Mouse (Mus musculus): ENCODE data around the gene Dlgap1. TPM values are rescaled to one million over a fixed set of nuclear protein-coding genes. Genes with fewer than 3 reads are reported as not detected.

The Dlgap1 gene
- polyA plus RNA-seq, 1 experiment from 2014 or later: 0.50 TPM

- H3K9ac ChIP-seq: no peak overlapping the region
- H3K36me3 ChIP-seq: no peaks in the 10 kb centered on the region
- no peak overlapping the region for H3K27ac ChIP-seq
- H3K4me2 ChIP-seq: no peak overlapping the region
- no peaks in the 10 kb centered on the region for H3K9me3 ChIP-seq
- 81% methylated on average over 4 of the region's 4 CpGs for WGBS
- ATAC-seq (ENCODE audit: borderline replicate concordance, extremely low read depth, low FRiP score, low TSS enrichment): no peak
- no peaks in the 10 kb centered on the region for H3K27me3 ChIP-seq
- H3K4me3 ChIP-seq: no peak overlapping the region
- no peaks in the 10 kb centered on the region for H3K4me1 ChIP-seq
Observed at GRCm38 (mm10) chr17:70483716-70484115, 514.8 kb downstream of the Dlgap1 start.

GRCm38 (mm10) chr17:70485668-70486067, 516.8 kb downstream of the Dlgap1 start:
- no peak for ATAC-seq (ENCODE audit: borderline replicate concordance, extremely low read depth, low FRiP score, low TSS enrichment)
- Histone ChIP-seq H3K27ac (no peak overlapping the region), H3K9ac (no peak overlapping the region), H3K4me2 (no peak overlapping the region), H3K27me3 (no peaks in the 10 kb centered on the region), H3K4me1 (no peaks in the 10 kb centered on the region), H3K36me3 (no peaks in the 10 kb centered on the region), H3K9me3 (no peaks in the 10 kb centered on the region), H3K4me3 (no peak overlapping the region)
- 81% methylated on average over 4 of the region's 4 CpGs for WGBS

GRCm38 (mm10) chr17:70486259-70486658, 517.4 kb downstream of the Dlgap1 start:
- 67% methylated on average over 7 of the region's 7 CpGs for WGBS
- Histone ChIP-seq H3K4me2 (no peak overlapping the region), H3K36me3 (no peaks in the 10 kb centered on the region), H3K4me3 (no peak overlapping the region), H3K27ac (no peak overlapping the region), H3K4me1 (no peaks in the 10 kb centered on the region), H3K9ac (no peak overlapping the region), H3K27me3 (no peaks in the 10 kb centered on the region), H3K9me3 (no peaks in the 10 kb centered on the region)
- ATAC-seq (ENCODE audit: borderline replicate concordance, extremely low read depth, low FRiP score, low TSS enrichment): no peak

- Histone ChIP-seq H3K4me2 (no peak overlapping the region), H3K27me3 (no peaks in the 10 kb centered on the region), H3K36me3 (no peaks in the 10 kb centered on the region), H3K27ac (no peak overlapping the region), H3K9ac (no peak overlapping the region), H3K9me3 (no peaks in the 10 kb centered on the region), H3K4me3 (no peak overlapping the region), H3K4me1 (no peaks in the 10 kb centered on the region)
- 79% methylated on average over 10 of the region's 10 CpGs for WGBS
- no peak for ATAC-seq (ENCODE audit: borderline replicate concordance, extremely low read depth, low FRiP score, low TSS enrichment)
Observed at GRCm38 (mm10) chr17:70486831-70487230, 518.0 kb downstream of the Dlgap1 start.

- no peak overlapping the region for H3K9ac ChIP-seq
- ATAC-seq (ENCODE audit: borderline replicate concordance, extremely low read depth, low FRiP score, low TSS enrichment): no peak
- no peak overlapping the region for H3K27ac ChIP-seq
- no peaks in the 10 kb centered on the region for H3K36me3 ChIP-seq
- no peaks in the 10 kb centered on the region for H3K9me3 ChIP-seq
- H3K4me2 ChIP-seq: no peak overlapping the region
- 75% methylated on average over 7 of the region's 7 CpGs for WGBS
- no peak overlapping the region for H3K4me3 ChIP-seq
- no peaks in the 10 kb centered on the region for H3K4me1 ChIP-seq
- H3K27me3 ChIP-seq: no peaks in the 10 kb centered on the region
Observed at GRCm38 (mm10) chr17:70488784-70489265, 520.0 kb downstream of the Dlgap1 start.

GRCm38 (mm10) chr17:70491575-70491974, 522.7 kb downstream of the Dlgap1 start:
- Histone ChIP-seq H3K4me3 (no peak overlapping the region), H3K4me2 (no peak overlapping the region), H3K4me1 (no peaks in the 10 kb centered on the region), H3K9ac (no peak overlapping the region), H3K27ac (no peak overlapping the region), H3K27me3 (no peaks in the 10 kb centered on the region), H3K9me3 (no peaks in the 10 kb centered on the region), H3K36me3 (no peaks in the 10 kb centered on the region)
- 82% methylated on average over 4 of the region's 4 CpGs for WGBS
- no peak for ATAC-seq (ENCODE audit: borderline replicate concordance, extremely low read depth, low FRiP score, low TSS enrichment)

- Histone ChIP-seq H3K27me3 (no peaks in the 10 kb centered on the region), H3K27ac (no peak overlapping the region), H3K4me3 (no peak overlapping the region), H3K4me2 (no peak overlapping the region), H3K36me3 (no peaks in the 10 kb centered on the region), H3K9me3 (no peaks in the 10 kb centered on the region), H3K4me1 (no peaks in the 10 kb centered on the region), H3K9ac (no peak overlapping the region)
- no peak for ATAC-seq (ENCODE audit: borderline replicate concordance, extremely low read depth, low FRiP score, low TSS enrichment)
- 67% methylated on average over 4 of the region's 4 CpGs for WGBS
Observed at GRCm38 (mm10) chr17:70494338-70494737, 525.5 kb downstream of the Dlgap1 start.

GRCm38 (mm10) chr17:70498256-70498655, 529.4 kb downstream of the Dlgap1 start:
- no peaks in the 10 kb centered on the region for H3K36me3 ChIP-seq
- ATAC-seq (ENCODE audit: borderline replicate concordance, extremely low read depth, low FRiP score, low TSS enrichment): no peak
- H3K4me2 ChIP-seq: no peak overlapping the region
- no peaks in the 10 kb centered on the region for H3K27me3 ChIP-seq
- H3K4me3 ChIP-seq: no peak overlapping the region
- 65% methylated on average over 6 of the region's 6 CpGs for WGBS
- H3K4me1 ChIP-seq: no peaks in the 10 kb centered on the region
- H3K9me3 ChIP-seq: no peaks in the 10 kb centered on the region
- no peak overlapping the region for H3K9ac ChIP-seq
- H3K27ac ChIP-seq: no peak overlapping the region

- Histone ChIP-seq H3K27ac (no peak overlapping the region), H3K4me1 (no peaks in the 10 kb centered on the region), H3K9me3 (no peaks in the 10 kb centered on the region), H3K4me2 (no peak overlapping the region), H3K27me3 (no peaks in the 10 kb centered on the region), H3K9ac (no peak overlapping the region), H3K4me3 (no peak overlapping the region), H3K36me3 (no peaks in the 10 kb centered on the region)
- 58% methylated on average over 7 of the region's 7 CpGs for WGBS
- no peak for ATAC-seq (ENCODE audit: borderline replicate concordance, extremely low read depth, low FRiP score, low TSS enrichment)
Observed at GRCm38 (mm10) chr17:70501933-70502332, 533.1 kb downstream of the Dlgap1 start.

GRCm38 (mm10) chr17:70507759-70508158, 538.9 kb downstream of the Dlgap1 start:
- Histone ChIP-seq H3K9me3 (no peaks in the 10 kb centered on the region), H3K4me3 (no peak overlapping the region), H3K4me1 (no peaks in the 10 kb centered on the region), H3K9ac (no peak overlapping the region), H3K4me2 (no peak overlapping the region), H3K27me3 (no peaks in the 10 kb centered on the region), H3K27ac (no peak overlapping the region), H3K36me3 (no peaks in the 10 kb centered on the region)
- WGBS: 40% methylated on average over 4 of the region's 4 CpGs
- no peak for ATAC-seq (ENCODE audit: borderline replicate concordance, extremely low read depth, low FRiP score, low TSS enrichment)

GRCm38 (mm10) chr17:70510441-70510840, 541.6 kb downstream of the Dlgap1 start:
- Histone ChIP-seq H3K4me1 (no peaks in the 10 kb centered on the region), H3K4me2 (no peak overlapping the region), H3K4me3 (no peak overlapping the region), H3K9ac (no peak overlapping the region), H3K27me3 (no peaks in the 10 kb centered on the region), H3K27ac (no peak overlapping the region), H3K36me3 (no peaks in the 10 kb centered on the region), H3K9me3 (no peaks in the 10 kb centered on the region)
- no peak for ATAC-seq (ENCODE audit: borderline replicate concordance, extremely low read depth, low FRiP score, low TSS enrichment)
- WGBS: 77% methylated on average over 5 of the region's 5 CpGs

- Histone ChIP-seq H3K36me3 (no peaks in the 10 kb centered on the region), H3K9me3 (no peaks in the 10 kb centered on the region), H3K4me2 (no peak overlapping the region), H3K4me3 (no peak overlapping the region), H3K9ac (no peak overlapping the region), H3K4me1 (no peaks in the 10 kb centered on the region), H3K27me3 (no peaks in the 10 kb centered on the region), H3K27ac (no peak overlapping the region)
- 83% methylated on average over 3 of the region's 3 CpGs for WGBS
- no peak for ATAC-seq (ENCODE audit: borderline replicate concordance, extremely low read depth, low FRiP score, low TSS enrichment)
Observed at GRCm38 (mm10) chr17:70511401-70511800, 542.5 kb downstream of the Dlgap1 start.

GRCm38 (mm10) chr17:70513736-70514135, 544.9 kb downstream of the Dlgap1 start:
- Histone ChIP-seq H3K27ac (no peak overlapping the region), H3K4me3 (no peak overlapping the region), H3K4me2 (no peak overlapping the region), H3K4me1 (no peaks in the 10 kb centered on the region), H3K27me3 (no peaks in the 10 kb centered on the region), H3K36me3 (no peaks in the 10 kb centered on the region), H3K9ac (no peak overlapping the region), H3K9me3 (no peaks in the 10 kb centered on the region)
- no peak for ATAC-seq (ENCODE audit: borderline replicate concordance, extremely low read depth, low FRiP score, low TSS enrichment)
- WGBS: 72% methylated on average over 5 of the region's 5 CpGs

Measured in lung, embryonic 15.5 days (tissue).